Mouse (Mus musculus): Measurements from ENCODE around the gene Ppp2r5a.

GRCm38 (mm10) chr1:191432023-191432422 is 29.0 kb upstream of the Ppp2r5a start:
- TF ChIP-seq POLR2A (IDR thresholded peaks at IDR 0.05; ENCODE audit: borderline replicate concordance, extremely low read depth, insufficient read depth, insufficient read length, poor library complexity, severe bottlenecking) (no peak), CTCF (IDR thresholded peaks at IDR 0.05; ENCODE audit: borderline replicate concordance, extremely low read depth, insufficient read depth, insufficient read length) (no peak)

Measured in brain, embryonic 14.5 days (tissue).